Mouse (Mus musculus) embryo, embryonic 10 days (tissue): ENCODE measurements around the gene Npb.

Experiments
- DNase-seq: peaks from one replicate; pipeline ENCODE4 v3.0.0-alpha.2; 2015; ENCODE audit warnings: low spot score

Gene Npb

GRCm38 (mm10) chr11:120631726-120632448 is 23.6 kb downstream of the Npb start:
- no peak for DNase-seq

GRCm38 (mm10) chr11:120632559-120633519 is 24.6 kb downstream of the Npb start:
- peak; percentile 74 for DNase-seq

GRCm38 (mm10) chr11:120633520-120634343 is 25.5 kb downstream of the Npb start, which contains the start of gene Mafg:
TSS of gene Mafg (minus strand) at chr11:120633600.
- peak; percentile 99 for DNase-seq

- no peak for DNase-seq
Measured at GRCm38 (mm10) chr11:120634810-120635209, 26.5 kb downstream of the Npb start.

DNA sequence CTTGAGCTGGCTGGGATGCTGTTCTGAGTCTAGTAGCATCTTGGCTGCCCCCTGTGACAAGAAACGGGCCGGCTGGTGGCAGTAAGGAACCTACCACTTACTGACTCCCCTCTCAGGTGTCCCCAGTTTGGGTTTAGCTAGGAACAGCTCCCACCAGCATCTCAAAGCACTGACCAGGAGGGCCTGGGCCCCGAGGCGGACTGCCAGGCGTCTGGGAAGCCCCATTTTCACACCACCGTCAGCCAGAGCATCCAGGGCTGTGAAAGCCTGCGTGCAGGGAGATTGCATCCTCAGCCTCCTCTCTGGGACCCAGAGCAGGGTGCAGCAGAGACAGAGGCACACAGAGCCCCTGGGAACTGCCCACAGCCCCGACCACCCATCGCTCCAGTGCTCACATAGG is 33.0 kb downstream of the Npb start:
- no peak for DNase-seq

DNA sequence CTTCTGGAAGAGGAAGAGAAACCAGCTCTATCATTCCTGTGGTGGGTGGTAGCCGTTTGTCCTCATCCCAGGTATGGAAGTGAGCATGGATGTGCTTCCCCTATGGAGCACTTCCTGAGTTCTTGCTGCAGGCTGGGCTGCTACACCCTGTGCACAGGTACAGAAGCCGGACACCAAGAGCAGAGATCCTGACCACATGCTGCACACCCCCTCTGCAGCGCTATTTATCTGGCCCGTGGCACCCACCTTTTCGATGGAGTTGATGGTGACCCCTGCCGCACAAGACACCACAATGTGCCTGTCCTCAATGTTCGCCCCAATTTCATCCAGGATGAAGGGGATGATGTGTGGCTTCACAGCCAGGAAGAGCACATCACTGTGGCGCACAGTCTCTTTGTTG is 33.6 kb downstream of the Npb start:
- DNase-seq, result no peak

DNA sequence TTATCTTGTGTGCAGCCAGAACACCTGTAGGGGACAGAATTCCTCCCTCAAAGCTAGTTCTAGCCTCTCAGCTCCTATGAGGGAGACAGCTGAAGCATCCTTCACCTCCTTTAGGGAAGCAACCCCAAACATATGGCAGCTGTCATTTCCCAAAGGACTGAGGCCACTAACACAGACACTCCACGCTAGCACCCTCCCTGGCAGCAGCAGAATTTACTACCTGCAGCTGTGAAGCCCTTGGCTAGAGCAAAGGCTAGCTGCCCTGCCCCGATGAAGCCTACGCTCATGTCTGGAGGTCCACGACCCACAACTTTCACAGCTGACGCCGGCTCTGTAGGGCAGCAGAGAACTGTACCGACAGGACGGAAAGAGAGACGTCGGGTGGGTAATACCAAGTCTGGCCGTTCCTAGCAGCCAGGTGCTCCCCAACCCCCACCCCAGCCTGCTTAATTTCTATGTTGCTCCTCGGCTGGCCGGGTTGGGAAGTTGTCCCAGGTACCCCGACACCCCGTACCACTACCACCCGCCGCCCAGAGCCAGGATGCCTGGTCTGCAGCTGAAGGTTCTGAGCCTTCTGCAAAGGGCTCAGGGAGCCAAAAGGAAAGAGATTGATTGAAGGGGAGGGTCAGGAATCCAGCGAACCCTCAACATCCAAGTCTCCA is 34.8 kb downstream of the Npb start:
- DNase-seq, result no peak

DNA sequence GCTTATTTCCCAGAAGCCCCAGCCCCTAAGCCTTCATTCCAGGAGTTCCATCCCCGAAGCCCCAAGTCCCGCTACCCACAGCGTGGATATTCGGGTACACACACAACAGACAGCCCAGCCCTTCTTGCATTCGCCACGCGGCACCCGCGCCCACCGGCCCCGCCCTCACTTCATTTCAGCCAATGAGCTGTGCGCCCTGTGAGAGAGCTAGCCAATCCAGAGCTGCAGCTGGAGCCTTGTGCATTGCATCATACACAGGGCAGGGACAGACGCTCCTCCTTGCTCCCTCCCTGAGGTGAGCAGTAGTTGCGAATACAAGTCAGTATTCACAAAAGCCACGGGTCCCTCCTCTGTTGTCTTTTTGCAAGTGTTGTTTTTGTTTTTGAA is 35.3 kb downstream of the Npb start, which contains the start of gene Pycr1:
Gene Pycr1, minus strand, starts transcription at position 169 of the 387 bp plus-strand sequence.
- peak; percentile 97 for DNase-seq

GRCm38 (mm10) chr11:120647047-120647830 is 39.0 kb downstream of the Npb start:
- DNase-seq, result no peak

GRCm38 (mm10) chr11:120648001-120648476 is 39.8 kb downstream of the Npb start, which contains the start of gene Myadml2:
TSS of gene Myadml2 (minus strand) at chr11:120648158.
- DNase-seq, result peak; percentile 57

GRCm38 (mm10) chr11:120651872-120652271 is 43.6 kb downstream of the Npb start:
- DNase-seq, result peak; percentile 35

DNA sequence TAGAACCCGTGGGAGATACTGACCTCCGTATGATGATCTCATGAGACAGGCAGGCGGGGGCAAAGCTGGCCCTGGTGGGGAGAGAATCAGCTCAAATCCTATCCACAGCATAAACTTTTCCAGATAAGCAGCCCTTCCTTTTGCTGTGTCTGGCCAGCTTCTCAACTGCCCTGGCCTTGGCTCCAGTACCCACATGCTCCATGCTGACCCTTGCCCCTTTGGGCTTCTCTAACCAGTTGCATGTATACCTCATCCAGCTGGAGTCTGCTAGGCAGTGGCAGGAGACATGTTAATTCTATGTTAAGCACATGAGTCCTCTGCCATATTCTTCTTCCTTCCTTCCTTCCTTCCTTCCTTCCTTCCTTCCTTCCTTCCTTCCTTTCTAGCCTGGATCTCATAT is 46.5 kb downstream of the Npb start:
- DNase-seq, result no peak

GRCm38 (mm10) chr11:120657301-120657700 is 49.0 kb downstream of the Npb start:
- no peak for DNase-seq
